Comparison of ENCODE assay signal across 9 mouse cellular contexts in the genomic region with DNA sequence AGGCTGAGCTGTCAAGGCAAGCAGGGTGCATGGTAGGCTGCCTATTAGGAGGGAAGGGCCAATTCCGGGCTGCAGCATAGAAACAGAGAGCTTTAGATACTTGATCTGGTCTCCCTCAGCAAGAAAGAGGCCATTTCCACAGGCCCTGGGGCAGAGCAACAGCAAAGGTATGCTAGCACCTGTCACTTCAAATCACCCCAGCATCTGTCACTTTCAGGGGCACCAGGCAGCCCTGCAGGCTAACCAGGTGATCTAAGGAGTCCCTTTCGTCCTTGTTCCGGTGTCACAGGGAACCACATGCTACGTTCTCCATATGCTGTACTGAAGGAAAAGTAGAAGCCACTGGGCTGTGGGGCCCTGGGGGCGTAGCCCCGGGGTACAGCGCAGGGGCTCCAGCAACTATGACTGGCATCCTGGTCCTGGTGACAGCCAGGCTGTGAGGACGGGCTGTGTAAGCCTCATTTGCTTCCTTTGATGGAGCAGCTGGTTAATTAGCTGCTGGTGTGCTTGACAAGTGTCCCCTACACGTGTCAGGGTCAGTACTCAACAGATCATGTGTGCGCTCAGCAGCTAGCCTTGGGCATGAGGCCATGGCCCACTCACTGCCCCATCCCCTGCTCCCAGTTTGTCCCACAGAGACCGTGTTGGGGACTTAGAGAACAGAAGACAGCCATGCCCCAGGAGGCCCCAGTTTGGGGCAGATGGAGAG. TPM values are rescaled to one million over a fixed set of nuclear protein-coding genes. Genes with fewer than 3 reads are reported as not detected.
A peak's percentile ranks its signal among the peaks of the same experiment; 100 is the strongest.
DNase-seq lines count a peak whose midpoint lies in the region; ATAC-seq and TF ChIP-seq lines count a peak whose summit lies in the region.
"Had no signal": no experiment of that assay in that cellular context is flagged by ENCODE, and none has a peak within 500 bp of the region (broad histone marks: within the 10 kb centered on the region; RNA-seq: fewer than 3 reads in every experiment).

No protein-coding gene starts in this region.

- peaks cover 6% of the 10 kb centered on the region; the same call in 1 of the 2 replicates for H3K4me1 ChIP-seq in forebrain, embryonic 16.5 days (replicated peaks; ENCODE audit: control insufficient read depth, insufficient read depth, low read length)

- H3K27ac ChIP-seq in forebrain, embryonic 16.5 days (ENCODE audit: low read length): no peak overlapping the region
- H3K27ac ChIP-seq: macrophage had no signal

- no peak overlapping the region for H3K9ac ChIP-seq in forebrain, embryonic 16.5 days (replicated peaks; ENCODE audit: low read depth, low read length)

- H3K79me2 ChIP-seq in myocyte (ENCODE audit: control insufficient read depth, insufficient read depth): no peaks in the 10 kb centered on the region

- no peak overlapping the region for H3ac ChIP-seq in myocyte (ENCODE audit: control insufficient read depth, insufficient read length)

- intact Hi-C loops in left cerebral cortex, postnatal 4 days (cut with DNase I): no loop called here
- intact Hi-C loops in left cerebral cortex, postnatal 36 days (cut with DNase I): no loop called here

- no peaks in the 10 kb centered on the region for H3K9me3 ChIP-seq in forebrain, embryonic 16.5 days (ENCODE audit: control insufficient read depth, low read length)

- TF ChIP-seq POLR2A in myocyte (IDR thresholded peaks at IDR 0.05; ENCODE audit: insufficient read length, low read depth): no peak

- H3K4me3 ChIP-seq in forebrain, embryonic 16.5 days (replicated peaks; ENCODE audit: low read length): no peak overlapping the region
- H3K4me3 ChIP-seq in myocyte: no peak overlapping the region

- DNase-seq in adrenal gland, adult 8-10 months: peak; percentile 39
- no peak for DNase-seq in adrenal gland, postnatal 4 days (ENCODE audit: low spot score in 2 of 2)
- peak; percentile 53 for DNase-seq in left cerebral cortex, postnatal 4 days
- DNase-seq in left cerebral cortex, postnatal 36 days (ENCODE audit: low spot score in 2 of 2): no peak
- DNase-seq in urinary bladder, adult 2 months (ENCODE audit: low spot score): no peak
- no peak for DNase-seq in urinary bladder, postnatal 10 days (ENCODE audit: low spot score)

- no peaks in the 10 kb centered on the region for H3K27me3 ChIP-seq in forebrain, embryonic 16.5 days (replicated peaks; ENCODE audit: control insufficient read depth, insufficient read depth, low read length)
- no peaks in the 10 kb centered on the region for H3K27me3 ChIP-seq in myocyte (ENCODE audit: control insufficient read depth, insufficient read depth, insufficient read length)

- peak; percentile 24; the same call in 1 of the 2 replicates for ATAC-seq in forebrain, embryonic 16.5 days

- H3K4me2 ChIP-seq in forebrain, embryonic 16.5 days (ENCODE audit: low read length): no peak overlapping the region
- H3K4me2 ChIP-seq in myocyte (ENCODE audit: low read depth): no peak overlapping the region

- H3K36me3 ChIP-seq in forebrain, embryonic 16.5 days (ENCODE audit: control insufficient read depth, insufficient read depth): 0 out of 2 replicates have a peak, but pooled peaks cover 4% of the 10 kb centered on the region
- no peaks in the 10 kb centered on the region for H3K36me3 ChIP-seq in myocyte (ENCODE audit: control insufficient read depth, insufficient read depth)

- WGBS in forebrain, embryonic 16.5 days: 53% methylated on average over 11 of the region's 11 CpGs

TF ChIP-seq in myocyte, 11 proteins besides CTCF, POLR2A, EP300 and RAD21:
- no peak for TF ChIP-seq TCF12 (IDR thresholded peaks at IDR 0.05; ENCODE audit: insufficient read depth, poor library complexity, severe bottlenecking)
- peak in 2 of 3 experiments; percentile 44 to 58 for TF ChIP-seq MYOD1 (IDR thresholded peaks at IDR 0.05; ENCODE audit: control insufficient read depth in 1 of 3, insufficient read length in 2 of 3, low read depth in 2 of 3)
- no peak for TF ChIP-seq MAX (IDR thresholded peaks at IDR 0.05; ENCODE audit: low read depth)
- no peak for TF ChIP-seq CEBPB (IDR thresholded peaks at IDR 0.05; ENCODE audit: insufficient read depth, poor library complexity, severe bottlenecking)
- no peak for TF ChIP-seq POLR2AphosphoS2 (IDR thresholded peaks at IDR 0.05; ENCODE audit: insufficient read length, low read depth)
TF ChIP-seq in myocyte: peak in this region for 1.

RNA-seq across cellular contexts. Expression of gene Gdpd5, which starts 14.8 kb away (rescaled TPM):
- 10 to 100 TPM in 3 of 4 experiments, 1 to 10 TPM in 1; 9.2 to 16.4 (median 13.9) TPM for total RNA-seq in adrenal gland, adult 8-10 months (2022)
- 10 to 100 TPM; 18.4 to 23.4 TPM for total RNA-seq in adrenal gland, postnatal 4 days (2021)
- 10 to 100 TPM; 54.4 to 63.0 TPM for total RNA-seq in left cerebral cortex, postnatal 4 days (2021)
- total RNA-seq in left cerebral cortex, postnatal 36 days (2021): 10 to 100 TPM; 32.2 to 44.9 TPM
- 45.2 and 48.0 TPM in 2 replicates for polyA plus RNA-seq in forebrain, embryonic 16.5 days (2015; fragmentation: Nextera tagmentation; extraction: Ambion mirVana)
- polyA plus RNA-seq in myocyte (2012; fragmentation: generic; extraction: Trizol): 9.5 TPM
- 15.8 and 20.9 TPM in 2 replicates for polyA plus RNA-seq in urinary bladder, adult 2 months (2012; rRNA removed)

RNA-seq across cellular contexts. Expression of gene Serpinh1, which starts 43.0 kb away (rescaled TPM):
- total RNA-seq in adrenal gland, adult 8-10 months (2022): 100 to 1,000 TPM; 127 to 266 (median 171) TPM
- 100 to 1,000 TPM; 366 to 430 TPM for total RNA-seq in adrenal gland, postnatal 4 days (2021)
- total RNA-seq in left cerebral cortex, postnatal 4 days (2021): 10 to 100 TPM; 63.7 to 65.6 TPM
- 10 to 100 TPM; 22.6 to 25.6 TPM for total RNA-seq in left cerebral cortex, postnatal 36 days (2021)
- 201 and 257 TPM in 2 replicates for polyA plus RNA-seq in forebrain, embryonic 16.5 days (2015; fragmentation: Nextera tagmentation; extraction: Ambion mirVana)
- polyA plus RNA-seq in myocyte (2012; fragmentation: generic; extraction: Trizol): 1,713 TPM
- polyA plus RNA-seq in urinary bladder, adult 2 months (2012; rRNA removed): 473 and 550 TPM in 2 replicates

Comparison
In these comparisons a context has a peak if more than half of its experiments do, and no peak if none do; other contexts are left out.
1. DNase-seq: peak in adrenal gland, adult 8-10 months (single experiment) and left cerebral cortex, postnatal 4 days (single experiment); none in adrenal gland, postnatal 4 days (0 of 2), left cerebral cortex, postnatal 36 days (0 of 2), urinary bladder, adult 2 months (single experiment) and urinary bladder, postnatal 10 days (single experiment).